Mouse (Mus musculus) left cerebral cortex, postnatal 25 days (tissue): ENCODE measurements around the gene BC067074. TPM values are rescaled to one million over a fixed set of nuclear protein-coding genes. Genes with fewer than 3 reads are reported as not detected.
"Not testable (repeated sequence)": the region's sequence is repeated elsewhere in the genome, so short reads cannot be mapped to it uniquely, and the experiment has no call there.

ENCODE experiments used
- DNase-seq, 2 experiments: peaks; one replicate each; pipeline ENCODE4 v3.0.0; 2022; ENCODE audit warnings: low spot score in 2 of 2, mixed read lengths in 1 of 2
- intact Hi-C: fragments of 180-260 bp; cut with DNase I; formaldehyde crosslinking; loops from one replicate; pipeline ENCODE4 v1.15.1; 2025
- total RNA-seq, 2 experiments: library from RNA; stranded (reverse); gene quantifications; 2 replicates each; pipeline ENCODE4 v1.2.3; 2021

Gene BC067074
- total RNA-seq, 2 experiments from 2014 or later, result 0.85 to 1.2 TPM

GRCm38 (mm10) chr13:113368931-113369579, 76.1 kb downstream of the BC067074 start:
- DNase-seq, result no peak
- intact Hi-C loops, result no loop called here

DNA sequence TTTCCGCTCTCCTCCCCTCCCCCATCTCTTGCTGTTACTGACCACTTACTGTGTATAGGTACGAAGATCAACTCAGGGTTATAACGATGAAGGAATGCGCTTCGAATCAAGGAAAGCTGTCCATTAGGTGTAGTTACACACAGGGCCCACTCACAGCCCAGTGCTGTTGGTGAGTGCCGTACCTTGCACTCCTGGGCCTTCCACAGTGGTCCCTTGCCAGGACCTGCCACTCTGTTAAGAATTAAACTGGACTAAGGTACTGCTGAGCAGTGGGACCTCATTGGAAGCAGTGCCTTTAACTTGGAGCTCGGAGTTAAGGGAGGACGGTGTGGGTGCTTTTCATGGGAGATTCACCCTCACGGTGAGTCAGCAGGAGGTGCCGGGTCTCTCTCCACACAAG, 76.7 kb downstream of the BC067074 start:
- intact Hi-C loops, result no loop called here
- DNase-seq, result no peak

- intact Hi-C loops, result no loop called here
- no peak for DNase-seq
Measured at GRCm38 (mm10) chr13:113373291-113374083, 80.5 kb downstream of the BC067074 start.

DNA sequence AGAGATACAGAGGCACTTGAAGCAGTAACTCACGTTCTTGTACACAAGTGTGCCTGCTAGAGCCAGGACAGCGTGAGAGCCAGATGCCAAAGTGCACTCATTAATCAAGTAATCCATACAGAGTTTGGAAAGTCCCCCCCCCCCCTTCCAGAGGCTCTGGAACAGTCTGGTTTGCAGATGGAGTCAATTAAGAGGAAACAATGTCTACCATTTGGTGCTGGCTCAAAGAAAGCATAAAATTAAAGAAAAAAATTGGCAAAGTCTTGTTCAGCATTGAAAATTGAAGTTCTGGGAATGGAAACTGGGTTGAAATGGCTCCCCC, 81.1 kb downstream of the BC067074 start:
- intact Hi-C loops, result no loop called here
- DNase-seq, result no peak

DNA sequence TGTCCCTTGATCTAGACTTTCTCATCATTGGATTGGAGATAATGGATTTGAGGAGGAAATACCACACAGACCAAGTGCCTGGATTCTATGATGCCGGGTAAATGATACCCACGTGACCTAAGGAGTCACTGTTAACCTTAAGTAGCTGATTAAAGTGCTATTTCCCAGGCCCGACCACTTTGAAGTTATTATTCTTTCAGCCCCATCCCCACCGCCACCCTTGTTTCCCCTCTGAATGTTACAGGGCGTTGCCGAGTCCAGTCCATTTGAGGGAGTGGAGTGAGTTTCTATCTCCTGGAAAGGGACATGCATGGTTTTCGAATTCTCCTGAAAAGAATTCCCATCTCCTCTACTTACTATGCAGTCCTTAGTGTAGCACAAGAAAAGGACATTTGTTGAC, 84.7 kb downstream of the BC067074 start:
- intact Hi-C loops, result no loop called here
- DNase-seq, result no peak

GRCm38 (mm10) chr13:113378980-113379410, 86.0 kb downstream of the BC067074 start:
- intact Hi-C loops, result no loop called here
- peak; percentile 17 to 67 for DNase-seq

- intact Hi-C loops, result no loop called here
- DNase-seq, result no peak
Measured at GRCm38 (mm10) chr13:113379766-113380309, 86.9 kb downstream of the BC067074 start.

GRCm38 (mm10) chr13:113381710-113382109, 88.8 kb downstream of the BC067074 start:
- peak in 1 of 2 experiments; percentile 23 for DNase-seq
- intact Hi-C loops, result no loop called here

- intact Hi-C loops, result no loop called here
Measured at GRCm38 (mm10) chr13:113382201-113382600, 89.2 kb downstream of the BC067074 start.

GRCm38 (mm10) chr13:113382770-113383169, 89.8 kb downstream of the BC067074 start:
- intact Hi-C loops, DNase-seq: not testable (repeated sequence)

More at GRCm38 (mm10) chr13:113382201-113382600, 89.2 kb downstream of the BC067074 start:
- DNase-seq, result no peak

DNA sequence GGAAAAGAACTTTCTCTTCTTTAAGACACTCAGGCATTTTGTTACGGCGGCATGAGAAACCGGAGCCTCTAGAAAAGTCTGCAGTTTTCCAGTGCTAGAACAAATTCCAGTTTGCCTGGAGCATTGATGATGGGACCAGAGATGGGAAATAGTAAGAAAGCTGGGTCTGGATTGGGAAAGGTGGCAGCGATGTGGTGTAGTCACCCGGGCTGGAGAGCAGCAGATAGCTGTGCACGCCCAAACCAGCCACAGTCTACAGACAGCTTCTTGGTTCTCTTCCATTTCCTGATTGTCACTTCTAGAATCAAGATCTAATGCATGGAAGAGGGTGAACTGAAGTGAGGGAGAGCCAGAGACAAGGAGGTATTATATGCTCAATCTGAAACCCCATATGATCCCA, 100.4 kb downstream of the BC067074 start:
- intact Hi-C loops, result no loop called here
- no peak for DNase-seq

GRCm38 (mm10) chr13:113394591-113394990, 101.6 kb downstream of the BC067074 start:
- peak in 1 of 2 experiments; percentile 55 for DNase-seq
- intact Hi-C loops, result no loop called here

- intact Hi-C loops, result no loop called here
- no peak for DNase-seq
Measured at GRCm38 (mm10) chr13:113397006-113397520, 104.1 kb downstream of the BC067074 start.

GRCm38 (mm10) chr13:113401373-113402010, 108.5 kb downstream of the BC067074 start:
- intact Hi-C loops, result no loop called here
- DNase-seq, result no peak

GRCm38 (mm10) chr13:113403706-113404105, 110.7 kb downstream of the BC067074 start:
- no peak for DNase-seq
- intact Hi-C loops, result no loop called here

- no peak for DNase-seq
- intact Hi-C loops, result no loop called here
Measured at GRCm38 (mm10) chr13:113404172-113404571, 111.2 kb downstream of the BC067074 start.

GRCm38 (mm10) chr13:113409941-113410340, 117.0 kb downstream of the BC067074 start:
- peak; percentile 65 to 88 for DNase-seq
- intact Hi-C loops, result loop anchor here (5.0 kb wide), 1 partner anchor 207 kb away; the partner anchor contains the start of gene Snx18

- intact Hi-C loops, result no loop called here
- DNase-seq, result no peak
Measured at GRCm38 (mm10) chr13:113415527-113415926, 122.6 kb downstream of the BC067074 start.

- intact Hi-C loops, result no loop called here
- DNase-seq, result no peak
Measured at GRCm38 (mm10) chr13:113416986-113417385, 124.0 kb downstream of the BC067074 start.
